17 mouse cellular contexts compared by ENCODE assay signal in genomic region chr1:157768201-157768600, GRCm38 (mm10).
DNase-seq lines count a peak whose midpoint lies in the region; ATAC-seq and TF ChIP-seq lines count a peak whose summit lies in the region.
"Had no signal": no experiment of that assay in that cellular context is flagged by ENCODE, and none has a peak within 500 bp of the region (broad histone marks: within the 10 kb centered on the region; RNA-seq: fewer than 3 reads in every experiment).

No protein-coding gene starts in this region.

- no peaks in the 10 kb centered on the region for H3K9me3 ChIP-seq in midbrain, embryonic 15.5 days
- H3K9me3 ChIP-seq in midbrain, embryonic 13.5 days, result no peaks in the 10 kb centered on the region
- H3K9me3 ChIP-seq in midbrain, postnatal 0 days (ENCODE audit: low read length), result no peaks in the 10 kb centered on the region
- H3K9me3 ChIP-seq: liver, embryonic 12.5 days had no signal

- no peaks in the 10 kb centered on the region for H3K4me1 ChIP-seq in midbrain, embryonic 15.5 days
- H3K4me1 ChIP-seq in midbrain, embryonic 13.5 days (replicated peaks), result no peaks in the 10 kb centered on the region
- H3K4me1 ChIP-seq in midbrain, postnatal 0 days (ENCODE audit: insufficient read depth, low read length), result no peaks in the 10 kb centered on the region
- H3K4me1 ChIP-seq: liver, embryonic 12.5 days had no signal

- H3K27me3 ChIP-seq in midbrain, embryonic 15.5 days (replicated peaks), result no peaks in the 10 kb centered on the region
- H3K27me3 ChIP-seq in midbrain, embryonic 13.5 days, result no peaks in the 10 kb centered on the region
- H3K27me3 ChIP-seq in midbrain, postnatal 0 days (ENCODE audit: insufficient read depth, low read length), result no peaks in the 10 kb centered on the region
- H3K27me3 ChIP-seq: liver, embryonic 12.5 days had no signal

- no peak overlapping the region for H3K4me3 ChIP-seq in midbrain, embryonic 15.5 days
- H3K4me3 ChIP-seq in midbrain, embryonic 13.5 days (replicated peaks), result no peak overlapping the region
- no peak overlapping the region for H3K4me3 ChIP-seq in midbrain, postnatal 0 days (ENCODE audit: low read depth, low read length)
- H3K4me3 ChIP-seq: liver, embryonic 12.5 days had no signal

- H3K27ac ChIP-seq in midbrain, embryonic 15.5 days, result no peak overlapping the region
- no peak overlapping the region for H3K27ac ChIP-seq in midbrain, embryonic 13.5 days
- no peak overlapping the region for H3K27ac ChIP-seq in midbrain, postnatal 0 days (ENCODE audit: low read depth, low read length)
- H3K27ac ChIP-seq: liver, embryonic 12.5 days had no signal

- DNase-seq in heart, postnatal 4 days, result peak; percentile 5
- no peak for DNase-seq in heart, postnatal 25 days (ENCODE audit: low spot score)
- peak; percentile 52 for DNase-seq in embryo, embryonic 11 days
- DNase-seq in midbrain, postnatal 0 days (ENCODE audit: low spot score), result peak; percentile 15
- no peak for DNase-seq in thymus, postnatal 4 days
- no peak for DNase-seq in gastrocnemius, postnatal 36 days
- DNase-seq: B cell, adult 2 months; cerebellum, adult 11-12 months; heart, adult 18-20 months; heart, postnatal 10 days; lung, postnatal 14 days; thymus, adult 2 months had no signal

- intact Hi-C loops in heart, postnatal 25 days (cut with DNase I), result no loop called here
- intact Hi-C loops in gastrocnemius, postnatal 36 days (cut with DNase I), result no loop called here

- H3K9ac ChIP-seq in midbrain, embryonic 15.5 days, result no peak overlapping the region
- H3K9ac ChIP-seq in midbrain, embryonic 13.5 days (replicated peaks), result no peak overlapping the region
- no peak overlapping the region for H3K9ac ChIP-seq in midbrain, postnatal 0 days (replicated peaks; ENCODE audit: low read length, poor library complexity, severe bottlenecking)
- H3K9ac ChIP-seq: liver, embryonic 12.5 days had no signal

- H3K4me2 ChIP-seq in midbrain, embryonic 15.5 days, result no peak overlapping the region
- no peak overlapping the region for H3K4me2 ChIP-seq in midbrain, embryonic 13.5 days (replicated peaks)
- H3K4me2 ChIP-seq in midbrain, postnatal 0 days (ENCODE audit: low read depth, low read length, poor library complexity, severe bottlenecking), result no peak overlapping the region
- H3K4me2 ChIP-seq: liver, embryonic 12.5 days had no signal

- 51% methylated on average over 6 of the region's 6 CpGs for WGBS in midbrain, embryonic 15.5 days
- WGBS in midbrain, embryonic 13.5 days, result 39% methylated on average over 6 of the region's 6 CpGs
- WGBS in midbrain, postnatal 0 days, result 44% methylated on average over 6 of the region's 6 CpGs

- no peak for TF ChIP-seq CTCF in midbrain, postnatal 0 days (IDR thresholded peaks at IDR 0.05)

- 0 out of 2 replicates have a peak, but pooled peaks have one; percentile 20 for ATAC-seq in midbrain, embryonic 15.5 days (replicated peaks)
- ATAC-seq in midbrain, embryonic 13.5 days, result no peak
- ATAC-seq in midbrain, postnatal 0 days (ENCODE audit: low FRiP score), result no peak
- ATAC-seq: activated CD4-positive, CD25-positive, alpha-beta regulatory T cell, adult 4 months; inflammation-experienced regulatory T-cells, adult 6 months; liver, embryonic 12.5 days had no signal

- no peaks in the 10 kb centered on the region for H3K36me3 ChIP-seq in midbrain, embryonic 15.5 days (replicated peaks)
- H3K36me3 ChIP-seq in midbrain, embryonic 13.5 days, result no peaks in the 10 kb centered on the region
- no peaks in the 10 kb centered on the region for H3K36me3 ChIP-seq in midbrain, postnatal 0 days (ENCODE audit: insufficient read depth, low read length)
- H3K36me3 ChIP-seq: liver, embryonic 12.5 days had no signal

Comparison
In these comparisons a context has a peak if more than half of its experiments do, and no peak if none do; other contexts are left out.
1. DNase-seq: peak in heart, postnatal 4 days (single experiment), embryo, embryonic 11 days (single experiment) and midbrain, postnatal 0 days (single experiment); none in heart, postnatal 25 days (single experiment), thymus, postnatal 4 days (single experiment) and gastrocnemius, postnatal 36 days (0 of 2).